Mouse (Mus musculus) spleen, adult 12 weeks (tissue): ENCODE results near the gene Gm20388.
A peak's percentile ranks its signal among the peaks of the same experiment; 100 is the strongest.
"Not testable (repeated sequence)": the region's sequence is repeated elsewhere in the genome, so short reads cannot be mapped to it uniquely, and the experiment has no call there.

ENCODE experiments used
- DNase-seq: peaks from one replicate; pipeline ENCODE4 v3.0.0; 2022; ENCODE audit warnings: low spot score

The Gm20388 gene

DNA sequence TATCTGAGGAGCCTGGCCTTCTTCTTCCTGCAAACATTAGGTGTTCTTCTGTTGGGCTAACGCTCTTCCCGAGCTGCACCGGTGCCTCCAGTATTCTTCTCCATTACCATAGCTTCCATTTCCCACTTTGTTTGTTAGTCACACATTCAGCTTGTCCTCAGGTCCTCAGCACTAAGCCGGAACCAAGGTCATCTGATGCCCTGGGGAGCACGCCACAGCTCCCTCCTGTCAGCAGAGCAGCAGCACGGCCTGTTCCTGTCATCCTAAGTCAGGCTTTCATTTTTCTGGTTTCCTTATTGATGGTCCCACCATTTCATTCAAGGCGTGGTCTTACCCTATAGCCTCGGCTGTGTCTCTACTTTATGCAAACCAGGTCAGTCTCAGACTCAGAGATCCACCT lies 3477.2 kb downstream of the Gm20388 start:
- no peak for DNase-seq

GRCm38 (mm10) chr8:123389026-123389425 lies 3478.4 kb downstream of the Gm20388 start:
- no peak for DNase-seq

GRCm38 (mm10) chr8:123398308-123398707 lies 3487.7 kb downstream of the Gm20388 start:
- no peak for DNase-seq

DNA sequence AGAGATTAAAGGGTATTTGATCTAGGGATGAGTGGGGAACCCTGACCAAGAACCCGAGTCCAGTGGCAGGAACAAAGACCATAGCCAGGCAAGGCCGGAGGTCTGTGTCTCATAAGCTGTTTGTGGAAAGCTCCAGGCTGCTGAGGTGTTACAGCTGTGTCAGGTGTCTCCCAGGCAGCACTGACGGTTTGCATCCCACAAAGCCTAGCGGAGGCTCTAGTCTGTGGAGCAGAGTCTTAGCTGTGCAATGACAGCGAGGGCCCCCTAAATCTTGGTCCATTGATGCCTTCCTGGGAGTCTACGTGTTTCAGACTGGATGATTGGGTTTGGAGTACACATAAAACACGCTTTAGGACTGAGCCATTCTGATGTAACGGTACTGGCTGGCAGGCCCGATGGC lies 3491.3 kb downstream of the Gm20388 start:
- DNase-seq = no peak

GRCm38 (mm10) chr8:123402730-123403326 lies 3492.2 kb downstream of the Gm20388 start:
- no peak for DNase-seq

GRCm38 (mm10) chr8:123404521-123404920 lies 3493.9 kb downstream of the Gm20388 start:
- DNase-seq = no peak

DNA sequence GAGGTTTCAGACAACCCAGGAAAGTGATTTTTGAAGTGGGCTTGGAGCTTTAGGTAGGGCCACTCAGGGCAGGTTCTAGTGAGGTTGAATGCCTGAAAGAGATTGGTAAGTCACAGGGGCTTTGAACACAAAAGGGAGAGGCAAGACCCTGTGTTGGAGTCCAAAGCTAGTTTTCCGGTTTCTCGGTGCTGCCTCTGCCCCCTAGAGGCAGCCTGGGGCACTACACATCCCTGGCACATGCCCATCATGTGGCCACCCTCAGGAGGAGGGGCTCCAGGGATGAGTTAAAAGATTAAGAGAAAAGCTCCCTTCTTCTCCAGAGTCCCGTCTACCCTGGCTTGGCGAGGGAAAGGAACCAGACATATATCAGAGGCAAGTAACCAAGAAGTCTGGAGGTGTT lies 3496.1 kb downstream of the Gm20388 start, which contains the start of gene Mc1r:
Gene Mc1r (plus strand): TSS at position 322 of the 400 bp plus-strand sequence.
- DNase-seq = peak; percentile 58

- no peak for DNase-seq
Observed at GRCm38 (mm10) chr8:123407612-123408011, 3497.0 kb downstream of the Gm20388 start.

DNA sequence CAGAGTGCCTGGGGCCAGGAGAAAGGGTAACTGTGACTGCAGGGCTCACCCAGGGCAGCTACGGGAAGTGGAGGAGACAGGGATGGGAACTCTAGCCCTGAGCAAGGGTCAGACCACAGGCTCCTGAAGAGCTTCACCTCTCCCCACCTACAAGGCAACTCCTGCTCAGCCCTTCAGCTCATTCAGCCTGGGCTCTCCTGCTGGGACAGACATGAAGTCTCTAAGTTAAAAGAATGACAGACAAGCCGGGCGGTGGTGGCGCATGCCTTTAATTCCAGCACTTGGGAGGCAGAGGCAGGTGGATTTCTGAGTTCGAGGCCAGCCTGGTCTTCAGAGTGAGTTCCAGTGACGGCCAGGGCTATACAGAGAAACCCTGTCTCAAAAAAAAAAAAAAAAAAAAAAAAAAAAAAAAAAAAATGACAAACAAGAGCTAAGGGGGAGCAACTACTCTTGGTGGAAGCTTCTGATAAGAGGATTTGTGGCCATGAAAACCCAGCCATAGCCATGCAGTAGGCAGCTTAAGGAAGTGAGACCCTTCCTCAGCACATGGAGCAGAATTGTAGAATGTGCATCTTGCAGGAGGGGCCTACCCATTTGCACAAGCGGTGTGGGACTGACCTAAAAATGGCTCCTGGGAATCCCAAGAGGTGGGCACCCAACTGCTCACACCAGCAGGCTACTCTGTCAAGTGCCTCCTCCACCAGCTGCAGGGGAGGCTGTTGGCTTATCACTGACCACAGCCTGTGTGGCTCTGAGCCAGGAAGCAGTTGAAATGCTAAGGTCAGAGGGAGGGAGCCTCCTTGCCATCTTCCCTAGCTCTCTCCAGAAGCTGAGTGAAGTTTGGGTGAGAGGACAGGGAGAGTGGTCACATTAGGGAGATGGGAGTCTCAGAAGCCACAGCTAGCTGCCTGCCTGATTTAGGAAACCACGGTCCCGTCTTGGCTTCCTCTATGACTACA lies 3498.2 kb downstream of the Gm20388 start:
- peak; percentile 53 for DNase-seq

DNA sequence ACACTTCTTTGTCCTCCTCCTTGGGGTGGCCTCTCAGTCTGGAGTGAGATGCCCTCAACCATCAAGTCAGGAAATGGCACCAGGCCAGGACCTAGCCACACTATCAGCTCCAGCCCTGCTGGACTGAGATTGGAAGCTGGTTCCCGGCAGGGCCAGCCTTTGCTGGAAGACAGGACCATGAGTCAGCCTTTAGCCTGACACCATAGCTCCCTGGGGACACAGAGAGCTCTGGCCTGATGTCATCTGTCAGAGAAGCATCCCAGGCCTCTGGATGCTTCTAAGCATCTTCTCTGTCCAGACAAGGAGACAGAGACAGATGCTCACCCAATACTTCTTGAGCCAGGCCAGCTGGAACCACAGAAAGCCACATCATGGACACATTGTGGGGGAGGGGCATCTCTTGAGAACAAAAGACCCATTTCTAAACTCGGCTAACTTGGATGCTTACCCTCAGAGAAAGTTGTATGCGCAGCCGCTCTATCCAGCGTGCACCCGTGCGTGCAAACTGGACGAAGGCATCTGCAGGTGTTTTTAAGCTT lies 3499.5 kb downstream of the Gm20388 start:
- DNase-seq = no peak

DNA sequence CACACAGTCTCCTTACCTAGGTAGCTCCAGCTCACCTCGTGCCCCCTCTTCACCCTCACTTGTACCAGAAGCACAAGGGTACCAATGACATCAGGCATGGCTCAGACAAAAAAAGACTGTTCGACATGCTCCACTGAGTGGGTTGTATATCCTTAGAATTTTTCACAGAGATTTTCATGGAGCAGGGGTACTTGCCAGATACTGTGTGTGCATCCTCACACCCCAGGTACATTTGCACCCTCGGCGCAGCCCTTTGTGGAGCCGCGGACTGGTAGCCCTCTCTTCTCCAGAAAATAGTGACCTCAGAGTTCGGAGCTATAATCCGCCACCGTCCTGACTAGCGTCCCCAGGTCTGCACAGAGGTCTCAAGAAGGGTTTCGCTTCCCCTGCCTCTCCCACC lies 3500.1 kb downstream of the Gm20388 start:
- DNase-seq = no peak

- no peak for DNase-seq
Observed at GRCm38 (mm10) chr8:123411246-123411645, 3500.6 kb downstream of the Gm20388 start, which contains the start of gene Tubb3. Gene Tubb3, plus strand, starts transcription at chr8:123411424.

DNA sequence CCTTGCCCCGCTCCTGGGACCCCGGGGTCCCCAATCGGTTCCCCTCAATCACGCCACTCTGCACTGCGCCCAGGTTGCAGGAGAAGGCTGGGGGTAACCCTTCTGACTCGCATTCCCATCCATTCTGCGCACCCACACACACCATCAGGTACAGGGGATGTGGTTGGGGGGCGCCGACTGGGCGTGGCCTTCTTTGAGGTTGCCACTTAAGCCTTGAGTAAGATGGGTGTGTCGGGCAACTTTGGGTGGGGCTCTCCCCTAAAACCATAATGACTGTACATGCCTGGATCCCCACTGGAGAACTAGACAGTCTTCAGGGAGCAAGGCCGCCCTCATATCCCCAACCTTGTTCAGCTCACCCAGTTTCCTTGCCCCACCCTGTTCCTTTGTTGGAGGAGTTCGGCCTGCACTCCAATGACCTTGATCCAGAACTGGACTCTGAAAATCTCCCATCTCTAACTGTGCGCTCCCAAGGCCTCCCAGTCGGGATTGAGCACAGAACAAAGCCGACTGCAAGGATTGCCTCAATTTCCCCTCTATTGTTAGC lies 3501.2 kb downstream of the Gm20388 start:
- DNase-seq = no peak

DNA sequence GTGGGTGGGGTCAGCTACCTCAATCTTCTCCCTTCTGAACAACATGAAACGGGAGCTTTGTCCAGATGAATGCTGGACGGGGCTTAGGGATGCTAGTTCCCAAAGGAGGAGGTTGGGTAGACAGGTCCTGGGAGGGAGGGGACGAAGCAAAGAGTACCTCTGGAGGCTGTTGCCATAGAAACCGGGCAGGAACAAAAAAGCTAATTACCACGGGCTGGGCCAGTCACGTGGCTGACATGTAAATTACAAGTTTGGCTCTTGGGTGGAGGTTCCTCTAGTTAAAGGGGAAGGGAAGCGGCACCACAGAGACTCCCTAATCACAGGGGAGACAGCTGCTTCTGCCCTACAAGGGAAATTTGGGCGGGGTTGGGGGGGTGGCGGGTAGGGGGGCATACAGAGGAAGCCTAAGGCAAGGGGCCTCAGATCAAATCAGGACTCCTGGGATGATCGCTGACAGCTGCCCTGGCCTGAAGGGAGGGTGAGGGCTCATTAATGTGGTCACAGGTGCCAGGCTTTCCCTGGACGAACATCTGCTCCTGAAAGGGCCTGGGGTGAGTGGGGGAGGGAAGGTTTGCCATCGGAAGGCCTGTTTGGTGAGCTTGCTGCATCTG lies 3502.0 kb downstream of the Gm20388 start:
- DNase-seq = no peak

DNA sequence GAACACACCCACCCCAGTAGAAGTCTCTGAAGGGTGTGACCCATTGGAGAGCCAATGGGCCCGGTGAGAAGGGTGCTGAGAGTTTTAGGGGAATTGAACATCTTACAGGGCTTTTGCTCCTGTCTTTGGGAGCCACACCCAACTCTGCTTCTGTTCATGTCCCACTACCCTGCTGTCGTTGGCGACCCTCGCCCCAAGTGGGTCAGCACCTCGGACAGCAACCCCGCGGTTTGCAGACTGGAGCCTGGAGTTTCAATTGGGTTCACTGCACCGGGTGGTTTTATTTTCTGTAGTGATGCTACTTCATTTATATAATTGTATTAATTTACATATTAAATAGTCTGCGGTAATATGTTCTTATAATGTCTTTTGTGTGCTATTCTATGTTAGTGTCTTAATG lies 3503.6 kb downstream of the Gm20388 start:
- DNase-seq = no peak

DNA sequence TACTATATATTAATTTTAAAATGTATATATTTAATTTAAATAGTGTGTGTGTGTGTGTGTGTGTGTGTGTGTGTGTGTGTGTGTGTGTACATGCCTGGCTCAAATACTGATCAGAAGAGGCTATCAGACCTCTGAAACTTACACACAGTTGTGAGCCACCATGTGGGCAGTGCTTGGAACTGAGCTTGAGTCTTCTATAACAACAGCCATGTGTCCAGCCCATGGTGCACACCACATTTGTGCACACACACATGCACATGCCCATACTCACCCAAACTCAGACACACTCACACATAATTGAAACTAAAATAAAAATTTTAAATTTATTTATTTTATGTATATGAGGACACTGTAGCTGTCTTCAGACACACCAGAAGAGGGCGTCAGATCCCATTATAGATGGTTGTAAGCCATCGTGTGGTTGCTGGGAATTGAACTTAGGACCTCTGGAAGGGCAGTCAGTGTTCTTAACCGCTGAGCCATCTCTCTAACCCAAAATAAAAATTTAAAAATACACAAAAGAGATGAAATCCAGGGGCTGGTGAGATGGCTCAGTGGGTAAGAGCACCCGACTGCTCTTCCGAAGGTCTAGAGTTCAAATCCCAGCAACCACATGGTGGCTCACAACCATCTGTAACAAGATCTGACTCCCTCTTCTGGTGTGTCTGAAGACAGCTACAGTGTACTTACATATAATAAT lies 3504.5 kb downstream of the Gm20388 start:
- DNase-seq = not testable (repeated sequence)

DNA sequence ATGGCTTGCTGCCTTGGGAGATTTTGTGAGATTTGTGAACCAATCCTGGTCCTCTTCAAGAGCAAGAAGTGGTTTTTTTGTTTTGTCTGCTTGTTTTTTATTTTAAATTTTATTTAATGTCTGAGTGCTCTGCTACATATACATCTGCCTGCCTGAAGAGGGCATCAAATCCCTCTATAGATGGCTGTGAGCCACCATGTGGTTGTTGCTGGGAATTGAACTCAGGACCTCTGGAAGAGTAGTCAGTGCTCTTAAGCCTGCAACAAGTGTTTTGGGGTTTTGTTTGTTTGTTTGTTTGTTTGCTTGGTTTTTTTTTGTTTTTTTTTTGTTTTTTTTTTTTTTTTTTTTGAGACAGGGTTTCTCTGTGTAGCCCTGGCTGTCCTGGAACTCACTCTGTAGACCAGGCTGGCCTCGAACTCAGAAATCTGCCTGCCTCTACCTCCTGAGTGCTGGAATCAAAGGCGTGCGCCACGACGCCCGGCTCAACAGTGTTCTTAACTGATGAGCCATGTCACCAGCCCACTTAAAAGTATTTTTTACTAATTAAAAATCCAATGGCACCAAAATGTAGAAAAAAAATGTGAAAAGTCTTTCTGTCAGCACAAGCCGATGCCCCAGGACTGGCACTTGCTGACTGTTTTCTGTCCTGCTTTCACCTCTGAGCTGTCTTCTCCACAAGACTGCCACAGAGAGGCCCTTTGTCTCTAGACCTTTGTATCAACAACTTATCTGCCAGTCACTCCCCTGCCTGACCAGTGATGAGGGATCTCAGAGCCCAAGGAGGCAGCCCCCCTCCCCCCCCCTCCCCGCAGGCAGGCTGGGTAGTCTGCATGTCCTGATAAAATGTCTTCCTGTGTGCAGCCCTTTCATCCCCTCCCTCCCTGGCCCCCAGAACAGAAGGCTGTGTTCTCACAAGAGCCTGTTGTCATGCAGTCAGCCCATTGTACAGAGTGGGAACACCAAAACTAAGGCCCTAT lies 3505.6 kb downstream of the Gm20388 start:
- no peak for DNase-seq

GRCm38 (mm10) chr8:123416944-123417555 lies 3506.4 kb downstream of the Gm20388 start:
- DNase-seq = no peak

GRCm38 (mm10) chr8:123419711-123420110 lies 3509.1 kb downstream of the Gm20388 start:
- DNase-seq = no peak
